Mouse (Mus musculus) olfactory bulb, adult 2 months (tissue): Measurements from ENCODE around the gene Myog.
"Not testable (repeated sequence)": the region's sequence is repeated elsewhere in the genome, so short reads cannot be mapped to it uniquely, and the experiment has no call there.

Source experiments
- CTCF ChIP-seq: fragments of 200-500 bp; IDR thresholded peaks from 2 replicates; pipeline ENCODE4 v1.5.1; 2012; ENCODE audit warnings: low read depth, mild to moderate bottlenecking, low read length, moderate library complexity; ENCODE audit not compliant: insufficient read depth
- POLR2A ChIP-seq: fragments of 200-500 bp; IDR thresholded peaks from 2 replicates; pipeline ENCODE4 v1.6.1; 2012; ENCODE audit warnings: mild to moderate bottlenecking, low read depth, low read length, moderate library complexity; ENCODE audit not compliant: insufficient read depth

GRCm38 (mm10) chr1:134249681-134250080, 40.1 kb upstream of the Myog start:
- TF ChIP-seq CTCF, POLR2A: not testable (repeated sequence)
